Mouse (Mus musculus): ENCODE data around the gene Asphd1. TPM values are rescaled to one million over a fixed set of nuclear protein-coding genes. Genes with fewer than 3 reads are reported as not detected.
"Not testable (repeated sequence)": the region's sequence is repeated elsewhere in the genome, so short reads cannot be mapped to it uniquely, and the experiment has no call there.

The Asphd1 gene
- total RNA-seq, 2 experiments from 2014 or later = not detected

DNA sequence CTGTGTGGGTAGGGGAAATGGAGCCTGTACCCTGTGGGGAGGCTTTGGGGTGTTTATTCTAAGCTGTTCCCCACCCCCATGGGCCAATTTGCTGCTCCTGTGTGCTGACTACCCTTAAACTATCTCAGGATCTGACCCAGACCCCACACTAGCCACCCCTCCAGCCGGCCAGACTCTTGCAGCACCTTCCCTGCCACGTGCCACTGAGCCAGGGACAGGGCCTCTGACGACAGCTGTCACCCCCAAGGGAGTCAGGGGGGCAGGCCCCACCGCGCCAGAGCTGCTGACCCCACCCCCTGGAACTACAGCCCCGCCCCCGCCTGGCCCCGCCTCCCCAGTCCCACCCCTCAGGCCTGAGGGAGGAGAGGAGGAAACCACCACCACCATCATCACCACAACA lies 3.3 kb upstream of the Asphd1 start:
- intact Hi-C loops (cut with DNase I) = no loop called here
- DNase-seq = no peak

DNA sequence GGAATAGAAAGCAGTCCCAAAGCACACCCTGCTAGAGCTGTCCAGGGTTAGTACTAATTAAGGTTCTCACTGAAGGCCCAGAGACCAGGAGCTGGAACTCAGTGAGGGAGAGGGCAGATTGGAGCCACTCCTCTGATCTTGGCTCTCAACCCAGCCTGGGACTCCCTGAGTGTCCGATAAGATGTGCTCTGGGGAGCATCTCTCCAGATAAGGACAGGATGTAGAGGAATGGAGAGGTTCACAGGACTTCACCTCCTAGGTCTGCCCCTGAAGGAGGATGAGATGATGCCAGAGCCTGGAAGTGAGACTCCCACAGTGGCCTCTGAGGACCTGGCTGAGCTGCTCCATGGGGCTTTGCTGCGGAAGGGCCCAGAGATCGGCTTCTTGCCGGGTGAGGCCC lies 2.4 kb upstream of the Asphd1 start:
- no peak for DNase-seq
- intact Hi-C loops (cut with DNase I) = no loop called here

DNA sequence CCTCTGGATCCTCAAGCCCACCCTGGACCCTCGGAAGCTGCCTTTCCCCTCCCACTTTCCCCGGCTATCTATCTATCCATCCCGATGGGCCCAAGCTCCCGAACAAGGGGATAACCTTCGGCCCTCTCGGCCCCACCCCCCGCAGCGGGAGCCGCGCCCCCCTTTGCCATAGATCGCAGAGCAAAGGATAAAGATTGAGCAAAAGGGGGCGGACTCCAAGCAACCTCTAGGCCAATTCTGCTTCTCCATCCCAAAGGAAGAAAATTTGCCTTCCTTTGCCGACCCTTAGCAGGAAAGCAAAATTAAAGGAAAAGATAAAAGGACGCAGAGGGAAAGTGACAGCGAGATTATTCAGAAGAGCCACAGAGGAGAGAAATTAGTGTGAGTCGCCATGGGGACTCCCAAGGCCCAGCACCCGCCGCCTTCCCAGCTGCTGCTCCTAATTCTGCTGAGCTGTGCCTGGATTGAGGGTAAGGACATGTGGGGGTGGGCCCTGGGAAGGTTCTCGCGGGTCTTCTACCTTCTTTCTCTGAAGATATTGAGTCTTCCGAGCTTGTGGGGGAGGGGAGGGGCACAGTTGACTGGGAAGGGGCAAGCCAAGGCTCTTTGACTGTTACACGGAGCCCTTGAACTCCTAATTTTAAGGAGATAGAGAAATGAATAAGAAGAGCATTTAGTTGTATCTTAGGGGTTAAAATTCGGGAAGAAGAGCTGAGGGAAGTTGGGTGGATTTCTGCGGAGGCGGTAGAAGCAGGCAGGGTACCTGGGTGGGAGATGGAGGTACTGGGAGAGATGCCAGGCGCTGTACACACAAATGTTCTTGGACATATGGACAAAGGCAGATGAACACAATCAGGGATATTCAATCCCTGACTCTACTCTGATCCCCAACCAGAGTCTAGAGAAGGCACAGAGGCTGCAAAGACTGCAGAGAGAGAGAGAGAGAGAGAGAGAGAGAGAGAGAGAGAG lies 1.5 kb upstream of the Asphd1 start:
- DNase-seq = no peak
- intact Hi-C loops (cut with DNase I) = no loop called here

DNA sequence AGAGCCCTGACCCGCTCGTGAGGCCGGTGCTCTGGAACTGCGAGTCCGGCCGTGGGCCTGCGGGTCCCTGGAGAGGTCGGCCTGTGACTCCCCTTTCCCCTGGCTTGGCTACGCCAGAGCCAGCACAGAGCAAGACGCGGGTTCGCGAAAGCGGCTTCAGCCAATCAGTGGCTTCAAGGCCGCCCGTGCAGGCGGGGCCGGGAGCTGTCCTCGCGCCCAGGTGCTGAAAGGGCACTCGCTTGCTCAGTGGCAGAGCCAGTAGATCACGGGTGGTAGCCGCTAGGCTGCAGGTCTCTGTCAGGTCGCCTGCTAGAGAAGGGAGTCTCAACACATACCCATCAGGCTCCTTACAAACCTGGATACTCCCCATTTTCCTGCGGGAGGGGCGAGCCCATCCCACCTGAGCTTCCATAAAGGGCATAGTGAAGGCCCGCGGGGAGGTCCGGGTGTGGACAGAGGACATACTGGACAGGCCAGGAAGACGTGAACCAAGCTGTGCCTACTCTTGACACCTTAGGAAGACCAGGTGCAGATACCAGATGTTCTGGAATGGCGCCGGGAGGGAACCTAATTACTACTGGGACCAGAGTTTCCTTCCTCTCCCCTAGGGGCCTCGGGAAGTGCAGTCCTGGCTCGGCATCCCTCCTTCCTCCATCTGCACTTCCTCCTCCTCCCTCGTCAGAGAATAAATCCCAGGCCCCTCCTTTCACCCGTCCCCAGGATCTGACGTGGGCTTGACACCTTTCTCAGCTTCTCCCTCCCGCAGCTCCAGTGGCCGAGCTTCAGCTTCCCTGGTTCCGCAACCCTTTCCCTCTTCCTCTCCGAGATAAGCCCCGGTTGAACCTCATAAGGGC lies 638 bp upstream of the Asphd1 start, which contains the start of gene Sez6l2:
TSS of gene Sez6l2 (plus strand) at position 771 of the 854 bp plus-strand sequence.
- intact Hi-C loops (cut with DNase I) = loop anchor here (5.0 kb wide), 1 partner anchor 118 kb away; the partner anchor contains the start of gene 4930451I11Rik

DNA sequence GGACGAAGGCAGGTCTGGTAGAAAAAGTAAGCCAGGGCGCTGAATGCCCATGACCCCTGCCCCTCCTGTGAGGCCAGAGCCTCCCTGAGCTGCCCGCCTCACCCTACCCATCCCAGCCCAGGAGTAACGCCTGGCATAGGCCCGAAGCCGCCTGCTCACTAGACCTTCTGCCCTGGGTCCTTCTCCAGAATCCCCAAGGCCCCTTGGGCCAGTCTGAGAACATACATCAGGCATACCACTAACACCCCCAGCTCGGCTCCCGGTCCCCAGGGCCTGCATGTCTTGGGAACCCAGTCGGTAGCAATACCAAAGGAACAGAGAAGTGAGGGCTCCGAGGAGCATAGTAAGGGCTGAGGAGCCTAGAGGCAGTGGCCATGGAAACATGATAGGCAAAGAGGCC lies 756 bp downstream of the Asphd1 start:
- no peak for DNase-seq
- intact Hi-C loops (cut with DNase I) = loop anchor here (5.0 kb wide), 1 partner anchor 116 kb away; the partner anchor contains the start of gene 4930451I11Rik

More for the DNA sequence above, 638 bp upstream of the Asphd1 start, which contains the start of gene Sez6l2:
- DNase-seq = peak; percentile 80 to 85

DNA sequence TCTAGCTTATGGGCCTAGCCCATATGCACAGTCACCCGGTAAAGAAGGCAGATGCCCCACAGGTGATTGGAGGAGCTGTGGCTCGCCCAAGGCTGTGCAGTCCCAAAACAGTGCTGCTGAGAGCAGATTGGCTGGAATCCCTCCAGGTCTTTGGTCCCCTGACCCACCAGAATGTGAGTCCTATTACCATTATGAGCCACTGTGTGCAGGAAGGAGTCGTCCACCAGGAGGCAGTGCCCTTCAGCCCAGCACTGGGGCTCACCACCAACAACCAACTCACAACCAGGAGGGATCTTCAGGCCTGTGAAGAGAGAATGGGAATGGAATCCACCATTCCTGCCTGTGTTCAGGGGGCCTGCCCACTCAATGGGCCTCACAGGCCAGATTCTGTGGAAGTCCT lies 2.9 kb downstream of the Asphd1 start:
- intact Hi-C loops (cut with DNase I) = loop anchor here (5.0 kb wide), 1 partner anchor 114 kb away; the partner anchor contains the start of gene 4930451I11Rik
- DNase-seq = no peak

DNA sequence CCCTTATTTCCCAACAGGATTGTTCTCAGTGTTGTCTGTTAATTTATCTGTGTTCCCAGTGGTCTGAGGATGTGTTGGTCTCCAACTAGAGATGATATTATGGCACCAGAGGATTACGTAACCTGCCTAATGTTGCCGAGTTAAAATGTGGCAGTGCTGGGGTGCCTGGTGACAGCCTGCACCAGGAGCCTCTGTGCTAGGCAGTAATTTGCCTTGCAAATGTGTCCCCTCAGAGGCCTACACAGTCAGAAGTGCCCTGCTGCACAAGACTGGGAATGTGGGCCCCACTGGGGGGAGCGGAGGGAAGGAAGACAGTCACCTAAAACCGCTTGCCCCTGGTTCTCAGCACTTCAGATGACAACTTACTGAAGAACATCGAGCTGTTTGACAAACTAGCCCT lies 7.6 kb downstream of the Asphd1 start:
- DNase-seq = no peak
- intact Hi-C loops (cut with DNase I) = no loop called here

DNA sequence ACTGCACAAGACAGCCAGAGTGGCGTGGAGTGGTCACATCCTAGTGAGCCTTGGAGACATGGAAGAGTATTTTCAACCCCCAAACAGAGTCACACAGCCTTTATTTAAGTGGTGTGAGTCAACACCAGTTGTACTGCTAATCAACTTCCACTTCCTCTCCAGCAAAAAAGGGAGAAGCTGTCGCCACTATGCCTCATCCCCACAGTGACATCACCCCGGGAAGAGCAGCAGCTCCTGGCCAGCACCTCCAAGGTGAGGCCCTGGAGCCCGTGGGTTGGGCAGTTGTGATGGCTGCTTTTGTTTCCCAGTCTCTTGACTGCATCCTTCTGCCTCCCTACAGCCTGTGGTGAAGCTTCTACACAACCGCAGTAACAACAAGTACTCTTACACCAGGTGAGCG lies 8.2 kb downstream of the Asphd1 start:
- DNase-seq = no peak
- intact Hi-C loops (cut with DNase I) = no loop called here

DNA sequence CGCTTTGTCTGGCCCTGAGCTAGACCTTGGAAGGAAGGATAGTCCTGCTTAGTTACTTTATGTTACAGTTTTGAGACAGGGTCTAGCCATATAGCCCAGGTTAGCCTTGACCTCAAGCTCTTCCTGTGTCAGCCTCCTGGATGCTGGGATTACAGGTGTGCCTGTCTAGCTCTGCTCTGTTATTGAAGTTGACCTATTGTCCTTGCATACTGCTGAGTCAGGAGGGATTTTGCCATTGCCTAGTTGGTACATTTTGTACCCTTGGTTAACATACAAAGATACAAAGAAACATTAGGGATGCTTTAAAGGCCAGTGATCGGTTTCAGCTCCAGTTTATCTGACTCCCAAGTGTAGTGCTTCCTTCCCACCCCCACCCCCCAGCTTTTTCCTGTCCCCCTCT lies 16.7 kb downstream of the Asphd1 start:
- intact Hi-C loops (cut with DNase I) = no loop called here
- DNase-seq = no peak

DNA sequence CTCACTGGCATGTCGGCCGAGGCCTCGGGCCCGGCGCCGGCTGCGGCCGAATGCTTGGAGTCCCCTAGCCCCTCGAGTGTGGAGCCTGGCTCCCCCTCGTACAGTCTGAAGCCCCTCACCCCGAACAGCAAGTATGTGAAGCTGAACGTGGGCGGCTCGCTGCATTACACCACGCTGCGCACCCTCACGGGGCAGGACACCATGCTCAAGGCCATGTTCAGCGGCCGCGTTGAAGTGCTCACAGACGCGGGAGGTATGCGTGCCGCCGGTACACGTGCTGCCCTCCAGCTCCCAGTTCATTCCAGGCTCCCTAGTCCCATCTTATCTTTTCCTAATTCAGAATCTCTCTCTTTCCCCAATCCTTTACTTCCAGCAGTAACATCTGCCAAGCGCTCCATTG lies 20.3 kb downstream of the Asphd1 start:
- peak in 1 of 2 experiments; percentile 21 for DNase-seq
- intact Hi-C loops (cut with DNase I) = no loop called here

DNA sequence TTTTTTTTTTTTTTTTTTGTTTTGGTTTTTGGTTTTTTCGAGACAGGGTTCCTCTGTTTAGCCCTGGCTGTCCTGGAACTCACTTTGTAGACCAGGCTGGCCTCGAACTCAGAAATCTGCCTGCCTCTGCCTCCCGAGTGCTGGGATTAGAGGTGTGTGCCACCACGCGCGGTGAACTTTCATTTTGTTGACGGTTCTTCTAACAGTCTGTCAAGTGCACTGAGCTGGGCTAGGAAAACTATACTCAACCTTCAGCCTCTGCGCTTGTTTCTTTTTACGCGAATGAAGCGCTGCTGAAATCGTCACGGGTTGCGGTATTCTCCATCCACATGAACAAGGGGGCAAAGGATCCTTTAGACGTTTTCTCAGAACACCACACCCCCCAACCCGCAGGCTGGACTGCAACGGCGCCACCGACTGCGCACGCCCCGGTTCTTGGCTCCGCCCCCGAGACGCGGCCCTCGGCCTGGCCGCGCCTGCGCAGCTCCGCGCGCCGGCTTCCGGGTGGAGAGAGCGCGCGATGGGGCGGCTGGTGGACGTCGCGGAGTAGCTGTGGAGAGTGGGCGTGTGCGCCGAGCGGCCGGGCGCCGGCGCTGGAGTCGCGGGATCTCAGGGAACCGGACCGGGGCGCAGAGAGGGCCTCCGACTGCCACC lies 20.9 kb downstream of the Asphd1 start, which contains the start of gene Kctd13:
TSS of gene Kctd13 (plus strand) at position 496 of the 654 bp plus-strand sequence.
- intact Hi-C loops (cut with DNase I) = no loop called here
- peak; percentile 85 to 87 for DNase-seq

DNA sequence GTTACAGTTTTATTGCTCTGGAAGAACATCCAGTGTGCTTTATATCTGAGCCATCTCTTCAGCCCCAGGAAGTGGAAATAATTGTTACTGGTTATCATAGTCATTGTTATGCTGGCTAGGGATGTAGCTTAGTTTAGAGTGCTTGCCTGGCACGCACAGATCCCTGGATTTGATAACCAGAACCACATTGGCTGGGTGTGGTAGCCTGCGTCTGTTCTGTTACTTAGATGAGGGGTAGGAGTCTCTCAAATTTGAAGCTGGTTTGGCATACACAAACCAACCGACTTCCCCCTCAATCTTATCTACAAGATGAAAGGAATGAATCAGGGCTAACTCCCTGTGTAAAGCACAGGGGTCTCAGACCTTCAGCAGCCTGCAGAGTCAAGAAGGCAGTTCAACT lies 23.1 kb downstream of the Asphd1 start:
- no peak for DNase-seq
- intact Hi-C loops (cut with DNase I) = no loop called here

DNA sequence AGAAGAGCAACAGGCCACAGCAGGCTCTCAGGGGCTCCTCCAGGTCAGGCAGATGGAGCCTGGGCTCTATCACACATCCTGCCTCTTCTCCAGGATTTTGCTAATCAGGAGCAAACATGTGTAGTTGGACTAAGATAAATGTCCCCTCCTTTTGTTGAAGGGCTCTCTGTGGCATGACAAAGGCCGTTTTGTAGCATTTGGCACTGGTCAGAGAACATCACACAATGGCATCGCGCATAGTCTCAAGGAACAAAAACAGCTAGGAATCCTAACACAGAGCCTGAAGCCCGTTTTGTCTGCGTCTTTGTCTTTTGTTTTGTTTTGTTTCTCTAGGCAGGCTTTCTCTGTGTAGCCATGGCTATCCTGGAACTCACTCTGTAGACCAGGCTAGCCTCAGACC lies 25.4 kb downstream of the Asphd1 start:
- DNase-seq = no peak
- intact Hi-C loops (cut with DNase I) = no loop called here

DNA sequence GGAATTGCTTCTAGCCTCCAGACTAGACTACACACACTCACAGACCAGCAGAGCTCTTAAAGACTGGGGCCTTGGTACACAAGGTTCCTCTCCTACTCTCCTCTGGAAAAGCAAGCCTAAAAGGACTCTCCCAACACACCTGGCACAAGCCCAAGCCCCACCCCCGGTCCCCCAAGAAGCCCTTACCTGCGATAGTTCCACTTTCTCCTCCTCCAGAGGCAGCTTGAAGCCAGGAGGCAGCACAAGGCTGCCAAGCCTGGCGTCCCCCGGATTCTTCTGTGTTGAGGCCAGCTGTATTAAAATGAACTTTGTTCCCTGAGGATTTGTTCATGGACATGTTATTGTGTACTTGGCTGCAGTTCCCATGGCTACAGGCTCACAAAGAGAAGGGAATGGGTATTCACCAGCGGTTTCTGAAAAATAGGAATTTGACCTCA lies 26.7 kb downstream of the Asphd1 start, which contains the start of gene Tmem219:
TSS of gene Tmem219 (minus strand) at position 294 of the 437 bp plus-strand sequence.
- intact Hi-C loops (cut with DNase I) = no loop called here
- peak; percentile 54 to 64 for DNase-seq

DNA sequence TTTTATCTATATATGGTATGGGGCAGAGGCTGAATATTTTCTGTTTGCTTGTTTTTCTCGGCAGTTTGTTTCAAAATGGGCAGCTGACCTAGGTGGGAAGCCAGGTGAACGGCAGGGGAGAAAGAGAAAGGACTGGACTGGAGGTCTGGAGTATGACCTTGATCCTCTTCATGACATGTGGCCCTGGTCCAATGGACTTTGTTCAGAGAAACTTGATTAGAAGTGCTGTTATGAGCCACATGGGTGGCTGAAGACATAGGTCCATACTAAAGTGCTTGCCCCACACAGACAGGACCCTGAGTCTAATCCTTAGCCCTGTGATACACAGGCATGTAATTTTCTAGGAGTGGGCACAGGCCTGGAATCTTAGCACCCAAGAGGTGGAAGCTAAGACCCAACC lies 27.8 kb downstream of the Asphd1 start:
- intact Hi-C loops (cut with DNase I) = no loop called here
- DNase-seq = no peak

DNA sequence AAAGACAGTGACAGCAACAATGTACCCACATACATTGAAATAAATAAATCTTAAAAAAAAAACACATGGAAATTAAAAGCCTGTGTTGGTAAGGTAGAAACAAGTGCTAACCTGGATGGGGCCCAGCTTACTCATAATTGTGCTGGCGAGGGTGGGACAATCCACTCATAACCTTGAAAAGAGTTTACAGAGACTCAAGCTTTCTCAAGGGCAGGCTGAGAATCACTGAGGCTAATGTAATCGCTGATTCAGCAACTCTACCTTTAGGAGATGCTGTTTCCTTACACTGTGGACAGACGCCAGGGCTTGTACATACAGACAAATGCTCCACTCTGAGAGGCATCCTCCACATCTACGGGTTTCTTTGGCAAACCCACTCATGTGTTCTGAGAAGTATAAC lies 29.4 kb downstream of the Asphd1 start:
- intact Hi-C loops (cut with DNase I) = no loop called here

DNA sequence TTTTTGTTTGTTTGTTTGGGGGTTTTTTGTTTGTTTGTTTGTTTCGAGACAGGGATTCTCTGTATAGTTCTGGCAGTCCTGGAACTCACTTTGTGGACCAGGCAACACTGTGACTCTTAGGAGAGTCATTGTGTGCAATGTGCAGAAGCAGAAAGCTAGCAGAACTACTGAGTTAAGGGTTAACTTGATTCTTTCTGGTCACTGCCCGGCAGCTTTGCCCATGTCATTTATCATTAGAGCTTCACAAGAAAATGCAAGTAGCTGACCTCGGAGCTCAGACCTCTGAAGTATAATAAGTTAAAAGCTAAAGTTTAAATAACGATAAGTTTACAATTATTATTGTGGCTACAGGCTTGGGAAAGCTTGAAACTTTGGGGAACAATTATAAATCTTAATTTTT lies 31.0 kb downstream of the Asphd1 start:
- intact Hi-C loops (cut with DNase I) = not testable (repeated sequence)

More for the DNA sequence above, 29.4 kb downstream of the Asphd1 start:
- DNase-seq = no peak

DNA sequence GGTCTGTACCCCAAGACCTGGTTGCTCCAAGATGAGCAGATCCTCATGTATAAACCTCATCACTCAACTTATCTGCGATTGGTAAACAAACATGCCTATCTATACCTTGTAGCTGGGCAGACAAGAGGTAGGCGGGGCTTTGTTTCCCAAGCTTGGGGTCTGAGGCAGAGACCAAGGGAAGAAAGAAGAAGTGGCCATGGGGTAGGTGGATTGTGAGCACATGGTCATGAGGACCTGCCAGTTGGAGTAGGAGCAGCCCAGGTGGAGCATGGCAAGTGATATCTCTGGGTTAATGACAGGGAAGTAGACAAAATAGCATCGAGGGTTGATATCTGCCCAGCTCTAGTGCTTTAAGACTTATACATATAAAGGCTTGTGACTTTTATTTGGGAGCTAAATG lies 34.5 kb downstream of the Asphd1 start:
- DNase-seq = no peak
- intact Hi-C loops (cut with DNase I) = no loop called here

More for the DNA sequence above, 31.0 kb downstream of the Asphd1 start:
- DNase-seq = not testable (repeated sequence)

DNA sequence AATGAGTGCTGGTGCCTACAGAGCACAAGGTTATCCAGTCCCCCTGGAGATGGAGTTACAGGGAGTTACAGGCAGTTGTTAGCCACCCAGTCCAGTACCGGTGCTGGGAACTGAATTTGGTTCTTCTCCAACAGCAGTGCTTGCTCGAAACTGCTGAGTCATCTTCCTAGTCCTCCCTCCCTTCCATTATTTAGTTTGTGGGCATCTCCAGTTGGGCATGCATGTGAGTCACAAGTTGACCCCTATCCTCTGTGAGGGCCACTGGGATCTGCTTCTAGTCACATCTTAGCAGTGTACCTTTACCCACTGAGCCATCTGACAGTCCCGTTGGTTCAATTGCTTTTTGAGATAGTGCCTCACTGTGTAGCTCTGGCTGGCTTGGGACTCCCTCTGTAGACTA lies 43.8 kb downstream of the Asphd1 start:
- intact Hi-C loops (cut with DNase I) = no loop called here
- no peak for DNase-seq

DNA sequence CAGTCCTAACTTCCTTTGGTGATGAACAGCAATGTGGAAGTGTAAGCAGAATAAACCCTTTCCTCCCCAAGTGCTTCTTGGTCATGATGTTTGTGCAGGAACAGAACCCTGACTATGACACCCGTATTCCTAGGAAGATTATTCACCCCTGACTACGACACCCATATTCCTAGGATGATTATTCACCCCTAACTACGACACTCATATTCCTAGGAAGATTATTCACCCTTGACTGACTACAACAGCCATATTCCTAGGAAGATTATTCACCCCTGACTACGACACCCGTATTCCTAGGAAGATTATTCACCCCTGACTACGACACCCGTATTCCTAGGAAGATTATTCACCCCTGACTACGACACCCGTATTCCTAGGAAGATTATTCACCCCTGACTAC lies 49.6 kb downstream of the Asphd1 start:
- intact Hi-C loops (cut with DNase I) = not testable (repeated sequence)

More for the DNA sequence above, 49.6 kb downstream of the Asphd1 start:
- not testable (repeated sequence) for DNase-seq
